In genomic region chr5:106381919-106382318, GRCm38 (mm10) we compare ENCODE assay signal across 13 mouse cellular contexts.
DNase-seq lines count a peak whose midpoint lies in the region; ATAC-seq and TF ChIP-seq lines count a peak whose summit lies in the region.
"Had no signal": no experiment of that assay in that cellular context is flagged by ENCODE, and none has a peak within 500 bp of the region (broad histone marks: within the 10 kb centered on the region; RNA-seq: fewer than 3 reads in every experiment).

No protein-coding gene starts in this region.

- CTCF ChIA-PET in Patski (lab: Charles Lee) = interaction anchor here (0.8 kb wide), 1 partner anchor 28 kb away, joined by 3 read pairs; no protein-coding TSS in a partner anchor

- no peaks in the 10 kb centered on the region for H3K9me3 ChIP-seq in liver, embryonic 14.5 days (ENCODE audit: control insufficient read depth, low read length)
- H3K9me3 ChIP-seq: liver, embryonic 15.5 days; midbrain, embryonic 13.5 days had no signal

- H3K27me3 ChIP-seq in liver, embryonic 14.5 days (ENCODE audit: control insufficient read depth, insufficient read depth, low read length) = no peaks in the 10 kb centered on the region
- peaks cover 4% of the 10 kb centered on the region for H3K27me3 ChIP-seq in Patski
- H3K27me3 ChIP-seq: liver, embryonic 15.5 days had no signal

- POLR2A ChIA-PET in Patski (lab: Charles Lee) = interaction anchor here (0.7 kb wide), 1 partner anchor 49 kb away, joined by 3 read pairs; no protein-coding TSS in a partner anchor

- TF ChIP-seq EP300 in liver, embryonic 14.5 days (IDR thresholded peaks at IDR 0.05; ENCODE audit: low read depth) = no peak

- 65% methylated on average over 3 of the region's 3 CpGs for WGBS in liver, embryonic 14.5 days (ENCODE audit: insufficient replicate concordance)

- no peak for ATAC-seq in liver, embryonic 14.5 days (ENCODE audit: insufficient read depth)
- ATAC-seq in Patski = no peak
- ATAC-seq: midbrain, embryonic 13.5 days had no signal

- H3K4me1 ChIP-seq in liver, embryonic 14.5 days (replicated peaks; ENCODE audit: control insufficient read depth in 2 of 2, insufficient read depth in 2 of 2, low read length in 1 of 2) = no peaks in the 10 kb centered on the region
- H3K4me1 ChIP-seq: liver, embryonic 15.5 days had no signal

- no peaks in the 10 kb centered on the region for H3K36me3 ChIP-seq in liver, embryonic 14.5 days (replicated peaks; ENCODE audit: control insufficient read depth, insufficient read depth, low read depth)
- H3K36me3 ChIP-seq: liver, embryonic 15.5 days; midbrain, embryonic 13.5 days had no signal

- in situ Hi-C loops in Patski (cut with MboI; ENCODE audit: low pct_unique_long_range_greater_than_20kb) = no loop called here

- H3K4me3 ChIP-seq in liver, embryonic 14.5 days (ENCODE audit: insufficient read depth in 1 of 2, low read depth in 2 of 2, low read length in 2 of 2) = no peak overlapping the region
- H3K4me3 ChIP-seq: liver, embryonic 15.5 days; midbrain, embryonic 13.5 days had no signal

- H3K4me2 ChIP-seq in liver, embryonic 14.5 days (ENCODE audit: low read depth) = no peak overlapping the region
- H3K4me2 ChIP-seq: liver, embryonic 15.5 days; midbrain, embryonic 13.5 days had no signal

- no peak overlapping the region for H3K27ac ChIP-seq in liver, embryonic 14.5 days
- H3K27ac ChIP-seq: liver, embryonic 15.5 days; midbrain, embryonic 13.5 days had no signal

- peak; percentile 23 for DNase-seq in embryo, embryonic 10 days (ENCODE audit: low spot score)
- no peak for DNase-seq in embryo, embryonic 9.5 days (ENCODE audit: extremely low spot score)
- DNase-seq in liver, embryonic 14.5 days (ENCODE audit: low read depth in 3 of 3, low spot score in 3 of 3) = no peak
- DNase-seq in liver = no peak
- DNase-seq in Patski (ENCODE audit: low read depth, low spot score) = no peak
- DNase-seq in cerebellum, postnatal 14 days = peak; percentile 58 to 72
- DNase-seq in frontal cortex, postnatal 14 days (ENCODE audit: low spot score in 2 of 2) = no peak
- no peak for DNase-seq in neural tube, embryonic 10.5 days (ENCODE audit: extremely low spot score, low spot score)
- DNase-seq: gastrocnemius, postnatal 25 days; heart, postnatal 4 days; kidney, postnatal 14 days had no signal

- peak; percentile 57 for TF ChIP-seq CTCF in liver, embryonic 14.5 days (IDR thresholded peaks at IDR 0.05; ENCODE audit: low read depth)
- TF ChIP-seq CTCF in Patski (IDR thresholded peaks at IDR 0.05) = peak; percentile 46

- H3K9ac ChIP-seq in liver, embryonic 14.5 days (replicated peaks) = no peak overlapping the region
- H3K9ac ChIP-seq: liver, embryonic 15.5 days; midbrain, embryonic 13.5 days had no signal

Comparison
In these comparisons a context has a peak if more than half of its experiments do, and no peak if none do; other contexts are left out.
1. DNase-seq: peak in embryo, embryonic 10 days (single experiment) and cerebellum, postnatal 14 days (2 of 2); none in embryo, embryonic 9.5 days (single experiment), liver, embryonic 14.5 days (0 of 3), liver (single experiment), Patski (single experiment), frontal cortex, postnatal 14 days (0 of 2) and neural tube, embryonic 10.5 days (single experiment).